Mouse (Mus musculus) gastrocnemius, postnatal 25 days (tissue): Measurements from ENCODE around the gene Gm16181. TPM values are rescaled to one million over a fixed set of nuclear protein-coding genes. Genes with fewer than 3 reads are reported as not detected.
"Not testable (repeated sequence)": the region's sequence is repeated elsewhere in the genome, so short reads cannot be mapped to it uniquely, and the experiment has no call there.

ENCODE experiments used
- DNase-seq: peaks from one replicate; pipeline ENCODE4 v3.0.0; 2022
- total RNA-seq, 2 experiments: library from RNA; stranded (reverse); gene quantifications; 1 replicate in 1 of 2; 2 replicates in 1 of 2; pipeline ENCODE4 v1.2.3; 2021

Gm16181 gene
- total RNA-seq, 2 experiments from 2014 or later: 0.70 TPM; not detected in 1

DNA sequence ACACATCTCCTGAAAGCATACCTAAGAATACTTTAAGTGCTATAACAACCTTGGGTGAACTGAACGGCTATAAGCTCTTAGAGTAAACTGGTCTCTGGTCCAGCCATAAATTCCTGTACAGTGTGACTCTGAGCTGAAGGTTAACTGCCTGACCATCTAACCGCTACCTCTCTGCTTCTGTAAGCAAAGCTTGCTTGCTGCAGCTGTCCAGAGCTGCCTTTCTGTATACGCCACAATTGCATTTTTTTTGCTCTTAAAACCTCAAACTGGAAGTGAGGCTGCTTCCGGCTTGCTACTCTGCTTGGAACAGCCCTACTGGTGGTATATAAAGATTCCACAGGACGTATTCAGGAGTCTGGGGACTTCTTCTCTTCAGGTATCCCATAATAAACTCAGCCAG lies 12.0 kb downstream of the Gm16181 start:
- no peak for DNase-seq

- no peak for DNase-seq
These were observed 12.7 kb downstream of the Gm16181 start, which contains the start of gene Atp6v1g2 for GRCm38 (mm10) chr17:35233114-35233980. Atp6v1g2 (plus strand) TSS chr17:35233660.

DNA sequence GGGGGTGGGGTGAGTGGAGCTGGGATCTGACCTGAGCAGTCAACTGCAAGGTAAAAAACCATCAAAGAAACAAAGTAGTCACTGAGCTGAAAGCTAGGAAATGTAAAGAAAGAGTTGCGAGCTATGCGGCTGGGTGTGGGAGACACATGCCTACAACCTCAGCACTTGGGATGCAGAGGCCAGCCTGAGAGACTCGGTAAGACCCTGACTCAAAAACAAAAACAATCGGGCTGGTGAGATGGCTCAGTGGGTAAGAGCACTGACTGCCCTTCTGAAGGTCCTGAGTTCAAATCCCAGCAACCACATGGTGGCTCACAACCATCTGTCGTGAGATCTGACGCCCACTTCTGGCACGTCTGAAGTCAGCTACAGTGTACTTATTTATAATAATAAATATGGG lies 13.5 kb downstream of the Gm16181 start:
- not testable (repeated sequence) for DNase-seq

DNA sequence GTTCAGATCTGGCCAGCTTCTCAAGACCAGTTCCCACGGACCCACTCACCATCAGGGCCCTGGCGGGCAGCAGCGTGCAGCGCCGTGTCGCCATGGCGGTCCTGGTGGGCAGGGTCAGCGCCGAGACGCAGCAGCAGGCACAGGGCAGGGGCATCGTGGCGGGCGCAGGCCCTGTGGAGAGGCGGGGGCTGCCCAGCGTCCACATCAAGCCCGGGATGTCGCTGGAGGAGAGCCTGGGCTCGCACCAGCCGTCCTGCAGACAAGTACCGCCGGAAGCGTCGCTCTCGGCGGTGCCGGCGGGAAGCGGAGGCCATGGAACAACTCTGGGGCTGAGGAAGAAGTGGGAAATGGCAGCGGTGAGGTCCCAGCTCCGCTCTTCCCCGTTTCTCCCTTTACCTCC lies 14.3 kb downstream of the Gm16181 start:
- DNase-seq: no peak

GRCm38 (mm10) chr17:35235614-35236389 lies 15.2 kb downstream of the Gm16181 start, which contains the start of gene Nfkbil1:
Nfkbil1 (minus strand) TSS chr17:35235792.
- peak; percentile 90 for DNase-seq

DNA sequence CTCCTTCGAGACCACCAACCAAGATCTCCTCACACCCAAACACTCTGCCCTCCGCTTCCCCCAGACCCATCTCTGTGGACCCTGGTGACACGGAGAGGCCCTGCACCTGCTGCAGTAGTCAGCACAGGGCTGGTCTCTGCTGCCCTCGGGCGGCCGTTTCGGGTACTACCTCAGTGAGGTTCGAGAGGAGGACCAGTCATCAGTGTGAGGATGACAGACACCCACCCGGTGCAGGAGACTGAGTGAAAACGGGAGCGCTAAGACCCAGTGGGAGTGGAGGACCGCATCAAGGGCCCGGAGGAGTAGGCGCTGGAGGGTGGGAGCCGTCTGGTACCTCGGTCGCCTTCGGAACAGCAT lies 15.7 kb downstream of the Gm16181 start:
- peak; percentile 89 for DNase-seq

DNA sequence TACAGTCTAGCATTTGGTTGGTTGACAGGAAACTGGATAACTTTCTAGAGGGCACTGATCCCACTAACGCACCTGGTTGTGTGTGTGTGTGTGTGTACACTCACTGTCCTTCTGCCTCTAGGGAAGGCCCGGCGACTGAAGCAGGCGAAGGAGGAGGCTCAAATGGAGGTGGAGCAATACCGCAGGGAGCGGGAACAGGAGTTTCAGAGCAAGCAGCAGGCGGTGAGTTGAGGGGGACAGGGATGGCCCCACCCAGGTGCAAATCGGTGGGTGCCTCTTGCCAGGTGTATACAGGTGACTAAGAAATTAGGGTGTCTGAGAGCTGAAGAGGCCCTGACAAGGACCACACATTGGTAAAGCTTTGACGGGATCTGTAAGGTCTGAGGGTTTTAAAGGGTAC lies 16.4 kb downstream of the Gm16181 start:
- DNase-seq: no peak

GRCm38 (mm10) chr17:35237504-35237903 lies 16.9 kb downstream of the Gm16181 start:
- DNase-seq: no peak

DNA sequence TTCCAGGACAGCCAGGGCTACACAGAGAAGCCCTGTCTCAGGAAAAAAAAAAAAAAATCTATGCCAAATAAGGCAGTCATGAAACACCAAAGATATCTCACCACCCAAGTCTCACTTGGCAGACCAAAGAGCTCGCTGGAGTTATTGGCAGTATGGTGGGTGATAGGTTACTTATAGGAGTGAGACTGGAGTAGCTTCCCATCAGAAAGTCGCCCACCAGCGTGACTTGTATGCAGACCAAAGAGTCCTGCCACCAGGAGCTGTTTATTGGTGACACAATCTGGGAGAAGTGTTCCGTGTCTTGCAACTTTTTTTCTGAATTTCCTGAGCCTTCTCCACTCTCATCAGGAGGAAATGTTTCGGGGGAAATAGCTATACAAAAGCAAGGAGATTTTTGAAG lies 19.1 kb downstream of the Gm16181 start:
- DNase-seq: no peak

DNA sequence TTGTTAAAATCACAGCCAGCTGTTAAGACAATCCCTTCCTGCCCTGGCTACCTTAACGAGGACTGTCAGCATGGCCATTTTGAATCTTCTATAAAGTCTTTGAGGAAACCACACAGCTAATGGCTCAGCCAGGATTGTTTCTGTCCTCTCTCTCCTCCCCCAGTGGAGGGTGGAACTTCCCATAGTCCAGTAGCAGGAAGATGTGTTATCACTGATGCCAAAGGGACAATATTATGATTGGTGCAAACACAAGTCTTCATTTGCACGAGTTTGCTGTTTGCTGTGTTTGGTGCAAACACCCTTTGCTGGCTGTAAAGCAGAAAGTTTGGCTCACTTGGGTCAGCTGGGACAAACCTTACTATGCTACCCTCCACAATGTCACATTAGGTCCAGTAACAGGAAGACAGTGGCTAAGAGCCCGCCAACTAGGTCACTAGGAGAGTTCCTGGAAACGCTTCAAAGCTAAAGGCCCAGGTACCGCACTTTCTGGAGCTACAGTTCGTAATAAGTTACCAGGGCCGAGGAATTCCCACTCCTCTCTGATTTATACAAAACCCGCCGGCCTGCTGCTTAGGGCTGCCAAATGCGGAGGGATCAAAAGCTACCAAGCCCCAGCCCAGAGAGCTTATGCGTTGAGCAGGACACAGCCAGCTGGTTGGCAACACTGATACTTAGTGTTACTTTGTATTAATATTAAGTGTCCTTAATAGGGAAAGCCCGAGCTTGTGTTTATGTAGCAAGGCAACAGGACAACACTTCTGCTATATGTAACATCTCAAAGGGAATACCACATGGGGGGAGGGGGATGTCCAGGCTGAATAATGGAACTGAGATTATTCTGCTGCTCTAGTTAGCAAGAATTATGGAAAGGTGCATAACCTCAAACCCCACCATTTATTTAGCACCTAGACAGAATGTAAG lies 20.0 kb downstream of the Gm16181 start:
- no peak for DNase-seq

- DNase-seq: peak; percentile 97
These were observed 20.8 kb downstream of the Gm16181 start, which contains the start of gene Ddx39b for GRCm38 (mm10) chr17:35241305-35242014. Ddx39b (plus strand) TSS chr17:35241746.

DNA sequence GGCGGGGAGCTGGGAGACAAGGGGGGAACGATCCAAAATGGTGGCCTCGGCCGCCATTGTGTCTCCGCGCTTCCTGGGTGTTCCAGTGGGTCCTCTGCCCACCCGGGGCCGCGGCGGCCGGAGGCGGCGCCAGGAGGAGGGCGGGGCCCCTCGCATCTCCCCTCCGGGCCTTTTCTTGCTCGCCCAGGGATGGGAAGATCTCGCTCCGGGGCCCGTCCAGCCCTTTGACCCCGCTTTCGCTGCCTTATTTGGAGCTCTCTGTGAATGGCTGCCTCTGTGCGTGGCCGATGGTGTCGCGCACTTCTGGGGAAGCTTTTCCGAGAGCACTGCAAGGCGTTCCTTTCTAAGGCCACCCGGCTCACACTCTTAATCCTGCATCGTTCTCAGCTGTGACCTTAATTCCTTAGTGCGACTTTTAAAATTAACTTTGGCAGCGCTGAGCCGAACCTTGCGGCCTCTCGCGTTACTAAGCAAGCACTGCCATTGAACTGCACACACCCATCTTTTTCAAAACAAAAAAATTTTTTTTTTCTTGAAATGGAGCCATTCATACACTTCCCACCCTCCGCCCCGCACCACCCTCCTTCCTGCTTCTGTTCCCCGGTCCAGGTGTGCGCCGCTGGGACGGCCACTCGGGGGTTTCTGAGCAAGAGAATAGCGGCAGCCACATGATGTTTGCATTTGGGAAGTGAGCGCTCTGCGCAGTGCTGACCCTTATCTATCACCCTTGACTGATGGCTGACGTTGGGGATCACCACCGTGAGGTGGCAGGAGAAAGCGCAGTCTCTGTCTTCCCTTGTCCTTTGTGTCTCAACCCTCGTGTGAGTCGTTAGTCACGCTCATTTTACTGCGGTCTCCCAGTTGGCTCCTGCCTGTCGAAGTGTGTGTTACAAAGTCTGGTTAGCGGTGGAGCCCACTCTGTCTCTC lies 21.6 kb downstream of the Gm16181 start:
- peak; percentile 86 for DNase-seq

GRCm38 (mm10) chr17:35243086-35243485 lies 22.5 kb downstream of the Gm16181 start:
- peak; percentile 60 for DNase-seq

GRCm38 (mm10) chr17:35244999-35245398 lies 24.4 kb downstream of the Gm16181 start:
- DNase-seq: no peak

- DNase-seq: no peak
These were observed 25.3 kb downstream of the Gm16181 start for GRCm38 (mm10) chr17:35245731-35246623.

GRCm38 (mm10) chr17:35247144-35247543 lies 26.5 kb downstream of the Gm16181 start:
- DNase-seq: no peak

- DNase-seq: no peak
These were observed 28.4 kb downstream of the Gm16181 start for GRCm38 (mm10) chr17:35248986-35249385.

- DNase-seq: no peak
These were observed 29.0 kb downstream of the Gm16181 start for GRCm38 (mm10) chr17:35249451-35250197.
